Mouse (Mus musculus) telencephalon, adult 2 months (tissue): ENCODE data around the gene Cuedc1.
"Not testable (repeated sequence)": the region's sequence is repeated elsewhere in the genome, so short reads cannot be mapped to it uniquely, and the experiment has no call there.

Experiments used
- DNase-seq: peaks from one replicate; pipeline ENCODE4 v3.0.0-alpha.2; 2011; ENCODE audit warnings: low read depth, low spot score

The Cuedc1 gene

DNA sequence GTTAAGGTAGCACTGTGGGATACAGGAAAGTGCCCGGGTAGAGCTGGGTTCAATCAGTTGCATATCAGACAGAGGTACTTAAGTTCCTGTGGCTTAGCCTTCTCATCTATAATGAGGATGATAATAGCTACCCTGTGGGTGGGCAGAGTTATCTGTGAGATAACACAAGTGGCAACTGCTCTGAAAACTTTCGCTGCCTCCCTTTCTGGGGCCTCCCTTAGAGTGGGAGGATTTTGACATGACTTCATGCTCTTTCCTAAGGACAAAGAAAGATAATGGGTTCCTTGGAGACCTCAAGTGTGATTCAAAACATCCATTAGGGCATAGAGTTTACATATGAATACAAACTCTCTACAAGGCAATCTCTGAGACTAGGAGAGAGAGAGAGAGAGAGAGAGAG is 104.2 kb downstream of the Cuedc1 start:
- no peak for DNase-seq

DNA sequence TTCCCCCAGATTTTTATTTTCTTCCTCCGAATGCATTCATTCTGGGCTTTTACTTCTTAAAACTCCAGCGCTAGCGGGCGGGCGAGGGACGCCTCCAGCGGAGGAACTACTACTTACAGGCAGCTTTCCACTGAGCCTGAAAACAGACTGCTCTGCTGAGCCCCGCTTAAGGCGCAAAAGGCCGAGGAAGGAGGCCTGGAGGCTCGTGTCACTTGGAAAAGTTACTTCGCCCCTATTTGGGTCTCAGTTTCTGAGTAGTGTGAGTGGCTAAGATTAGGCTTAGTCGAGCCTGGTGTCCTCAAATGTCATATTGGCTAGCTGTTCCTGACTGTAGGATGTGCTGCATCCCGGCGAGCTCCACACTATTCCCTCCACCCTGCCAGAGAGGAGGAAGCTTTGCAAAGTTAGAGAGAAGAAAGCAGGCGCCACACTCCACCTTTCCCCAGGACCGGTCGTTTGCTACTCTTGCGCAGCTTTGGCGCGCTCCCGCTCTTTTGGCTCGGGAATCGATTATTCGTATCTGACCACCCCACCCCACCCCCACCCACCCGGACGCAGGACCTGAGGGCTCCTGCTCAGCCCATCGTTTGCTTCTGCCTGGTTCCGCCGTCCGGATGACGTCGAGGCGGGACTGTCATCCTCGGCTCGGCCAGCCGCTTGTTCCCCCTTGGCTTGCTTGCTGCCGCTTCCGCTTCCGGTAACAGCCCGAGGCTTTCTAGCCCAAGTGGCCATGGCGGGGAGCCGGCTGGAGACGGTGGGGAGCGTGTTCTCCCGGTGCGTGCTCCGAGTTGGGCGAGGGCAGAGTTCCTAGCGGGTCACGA is 106.1 kb downstream of the Cuedc1 start, which contains the start of gene Mrps23:
Mrps23 (plus strand) TSS at position 677 of the 821 bp plus-strand sequence.
- peak; percentile 94 for DNase-seq

DNA sequence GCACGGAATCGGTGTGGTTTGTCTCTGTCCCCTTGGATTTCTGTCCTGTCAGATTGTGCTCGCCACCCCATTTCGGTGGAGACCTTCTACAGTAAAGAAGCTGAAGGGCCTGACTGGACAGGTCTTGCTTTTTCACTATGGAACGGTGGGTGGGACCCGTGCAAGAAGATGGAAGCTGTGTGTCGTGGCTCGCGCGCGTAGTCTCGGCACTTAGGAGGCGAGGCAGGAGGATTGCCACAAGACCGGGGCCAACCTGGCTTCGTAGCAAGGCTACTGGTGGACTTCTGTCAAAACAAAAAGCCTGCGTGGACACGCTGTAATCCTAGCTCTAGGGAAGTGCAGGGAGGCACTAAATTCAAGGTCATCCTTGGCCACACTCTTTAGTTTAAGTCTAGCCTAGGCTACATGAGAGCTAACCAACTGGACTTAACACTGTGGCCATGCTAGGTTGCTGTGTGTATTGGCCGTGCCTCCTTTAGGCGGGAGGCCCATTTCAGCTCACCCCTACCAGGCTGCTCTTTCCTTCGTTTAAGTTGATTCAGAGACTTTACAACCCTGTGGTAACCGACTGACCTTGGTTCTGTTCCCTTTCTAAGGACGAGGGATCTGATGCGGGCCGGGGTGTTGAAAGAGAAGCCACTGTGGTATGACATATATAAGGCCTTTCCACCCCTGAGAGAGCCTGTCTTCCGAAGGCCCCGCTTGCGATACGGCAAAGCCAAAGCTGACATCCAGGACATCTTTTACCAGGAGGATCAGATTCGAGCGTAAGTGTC is 106.9 kb downstream of the Cuedc1 start:
- no peak for DNase-seq

DNA sequence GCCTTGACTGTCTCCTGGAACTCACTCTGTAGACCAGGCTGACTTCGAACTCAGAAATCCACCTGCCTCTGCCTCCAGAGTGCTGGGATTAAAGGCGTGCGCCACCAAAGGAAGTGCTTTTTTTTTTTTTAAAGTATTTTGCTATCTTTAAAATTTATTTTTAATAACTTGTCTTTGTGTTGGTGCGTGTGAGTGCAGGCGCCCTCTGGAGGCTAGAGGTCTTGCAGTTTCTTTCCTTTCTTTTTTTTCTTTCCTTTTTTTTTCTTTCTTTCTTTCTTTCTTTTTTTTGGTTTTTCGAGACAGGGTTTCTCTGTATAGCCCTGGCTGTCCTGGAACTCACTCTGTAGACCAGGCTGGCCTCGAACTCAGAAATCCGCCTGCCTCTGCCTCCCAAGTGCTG is 108.7 kb downstream of the Cuedc1 start:
- not testable (repeated sequence) for DNase-seq

DNA sequence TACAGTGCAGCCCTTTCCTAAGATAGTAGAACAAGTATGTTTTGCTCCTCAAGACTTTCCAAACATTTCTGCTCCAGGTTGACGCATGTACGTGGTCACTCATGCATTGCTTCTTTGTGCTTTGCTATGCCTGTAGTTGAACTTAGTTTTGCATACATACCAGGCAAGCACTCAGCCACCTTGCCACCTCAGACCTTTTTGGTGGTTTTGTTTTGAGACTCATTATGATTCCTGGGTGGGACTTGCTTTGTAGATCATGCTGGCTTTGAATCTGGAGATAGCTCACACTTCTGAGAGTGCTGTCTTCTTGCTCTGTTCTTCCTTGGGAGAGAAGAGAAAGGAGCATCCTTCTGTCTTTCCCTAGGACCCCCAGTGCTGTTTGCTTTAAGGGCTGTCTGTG is 109.8 kb downstream of the Cuedc1 start:
- DNase-seq: no peak

DNA sequence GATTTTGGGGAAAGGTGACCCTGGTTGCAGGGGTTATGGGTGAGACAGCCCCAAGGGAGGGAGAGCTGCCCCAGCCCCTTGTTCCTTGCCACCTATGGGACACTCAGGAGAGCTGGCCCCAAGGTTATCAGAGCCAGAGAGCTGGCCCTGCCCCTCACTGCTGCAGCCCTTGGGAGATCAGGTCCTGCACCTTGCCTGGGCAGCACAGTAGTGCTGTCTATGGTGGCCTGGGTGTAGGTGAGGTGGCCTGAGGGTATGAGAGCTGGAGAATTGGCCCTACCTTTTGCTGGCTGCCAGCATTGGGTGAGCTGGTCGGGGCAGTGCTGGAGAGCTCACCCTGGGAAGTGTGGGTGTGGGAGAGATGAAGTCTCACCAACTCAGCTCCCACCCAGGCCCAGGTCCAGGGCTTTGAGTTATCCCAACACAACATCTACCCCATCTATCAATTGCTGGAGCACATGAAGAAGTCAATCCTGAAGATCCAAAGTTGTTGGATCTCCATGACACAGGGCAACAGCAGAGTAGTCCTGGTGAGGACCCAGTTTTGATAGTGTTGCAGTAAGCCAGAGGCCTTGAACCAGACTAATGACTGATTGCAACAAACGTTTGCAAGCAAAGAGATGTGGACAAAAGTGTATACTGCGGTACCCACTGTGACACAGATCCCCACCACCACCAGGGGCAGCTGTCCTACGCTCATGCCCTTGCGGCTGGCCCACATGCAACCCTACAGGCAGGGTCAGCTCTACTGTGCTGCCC is 114.1 kb downstream of the Cuedc1 start:
- no peak for DNase-seq

DNA sequence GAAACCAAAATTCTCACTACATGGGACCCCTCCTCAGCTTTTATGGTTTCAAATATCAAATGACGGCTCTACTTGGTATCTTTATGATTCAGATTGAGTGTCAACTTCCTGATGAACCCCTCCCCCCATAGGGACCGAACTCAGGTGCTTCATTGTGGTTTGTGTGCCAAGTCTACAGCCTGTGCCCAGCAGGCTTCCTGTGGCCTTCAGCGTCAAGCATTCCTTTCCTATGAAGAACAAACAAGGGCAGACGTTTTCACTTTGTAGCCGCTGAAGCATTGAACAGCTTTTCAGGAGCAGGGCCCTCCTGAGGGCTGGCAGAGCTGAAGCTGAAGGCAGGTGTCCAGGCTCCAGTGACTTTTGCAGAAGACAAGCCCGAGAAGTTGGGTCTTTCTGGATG is 115.9 kb downstream of the Cuedc1 start:
- DNase-seq: no peak

DNA sequence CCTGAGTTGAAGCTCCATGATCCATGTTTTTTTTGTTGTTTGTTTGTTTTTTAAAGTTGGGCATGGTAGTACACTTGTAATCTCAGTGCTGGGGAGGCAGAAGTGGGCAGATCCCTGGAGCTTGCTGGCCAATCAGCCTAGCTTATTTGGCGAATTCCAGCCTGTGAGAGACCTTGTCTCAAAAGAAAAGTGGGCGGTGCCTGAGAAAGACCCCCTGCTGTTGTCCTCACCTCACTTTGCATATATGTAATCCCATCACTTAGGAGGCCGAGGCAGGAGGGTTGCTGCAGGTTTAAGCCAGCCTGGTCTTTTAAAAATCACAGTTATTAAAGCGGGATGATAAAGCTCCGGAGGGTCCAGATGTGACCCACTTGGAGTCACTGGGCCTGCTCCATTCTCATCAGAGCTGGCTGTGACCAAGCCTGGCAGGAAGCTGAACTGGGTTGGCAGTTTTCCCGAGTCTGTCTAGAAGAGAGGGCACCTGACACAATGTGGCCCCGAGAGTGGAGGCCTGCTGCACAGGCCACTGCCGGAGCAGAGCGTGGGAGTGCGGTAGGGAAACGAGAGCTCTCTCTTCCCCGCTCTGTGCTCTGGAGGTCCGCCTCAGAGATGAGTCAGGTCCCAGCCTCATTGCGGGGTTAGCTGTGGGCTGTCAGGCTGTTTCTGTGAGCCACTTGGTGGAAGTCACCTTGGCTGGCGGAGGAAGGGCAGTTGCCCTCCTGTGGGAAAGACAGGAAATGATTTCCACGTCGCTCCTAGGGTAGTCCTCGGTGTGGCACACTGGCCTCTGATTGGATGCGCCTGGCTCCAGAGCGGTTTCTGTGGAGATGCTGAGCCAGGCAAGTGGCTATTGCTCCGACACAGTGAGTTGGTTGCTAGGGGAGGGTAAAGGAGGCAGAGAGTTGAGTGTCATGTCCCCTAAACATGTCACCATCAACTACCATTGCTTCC is 117.3 kb downstream of the Cuedc1 start:
- peak; percentile 78 for DNase-seq

DNA sequence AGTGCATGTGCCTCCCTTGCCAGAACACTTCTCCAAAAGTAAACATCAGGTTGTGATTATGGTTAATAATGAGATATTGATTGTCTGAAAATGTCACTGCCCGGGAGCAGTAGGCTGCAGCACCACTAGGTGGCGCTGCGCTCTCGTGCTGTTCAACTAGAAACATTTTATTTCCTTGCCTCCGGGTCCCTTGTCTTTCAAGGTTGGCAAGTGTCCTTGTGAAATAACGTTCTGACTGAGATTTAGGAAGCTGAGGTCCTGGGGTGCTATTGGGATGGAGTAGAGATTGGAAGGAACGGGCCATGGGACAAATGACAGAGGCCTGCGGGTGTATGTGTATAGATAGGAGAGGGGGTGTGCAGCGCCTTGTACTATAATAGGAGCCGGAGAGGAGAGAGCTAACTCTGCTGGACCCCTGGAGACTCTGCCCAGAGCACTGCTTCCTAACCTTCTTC is 118.4 kb downstream of the Cuedc1 start:
- DNase-seq: peak; percentile 52

DNA sequence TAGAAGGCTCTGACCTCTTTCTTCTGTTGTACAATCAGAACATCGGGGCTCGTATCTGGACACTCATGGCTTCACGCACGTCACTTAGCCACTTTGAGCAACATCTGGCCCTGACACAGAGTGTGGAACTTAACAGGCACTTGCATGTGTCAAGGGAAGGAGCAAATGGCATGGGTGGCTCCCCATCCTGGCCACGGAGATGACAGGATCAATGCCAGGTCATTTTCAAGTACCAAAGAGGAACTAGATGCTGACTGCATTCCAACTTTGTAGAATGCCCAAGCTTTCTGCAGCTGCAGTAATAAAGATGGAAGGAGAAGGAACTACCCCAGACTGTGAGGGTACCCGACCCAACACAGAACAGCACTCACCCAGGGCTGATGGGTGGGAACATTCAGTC is 120.3 kb downstream of the Cuedc1 start:
- DNase-seq: no peak

DNA sequence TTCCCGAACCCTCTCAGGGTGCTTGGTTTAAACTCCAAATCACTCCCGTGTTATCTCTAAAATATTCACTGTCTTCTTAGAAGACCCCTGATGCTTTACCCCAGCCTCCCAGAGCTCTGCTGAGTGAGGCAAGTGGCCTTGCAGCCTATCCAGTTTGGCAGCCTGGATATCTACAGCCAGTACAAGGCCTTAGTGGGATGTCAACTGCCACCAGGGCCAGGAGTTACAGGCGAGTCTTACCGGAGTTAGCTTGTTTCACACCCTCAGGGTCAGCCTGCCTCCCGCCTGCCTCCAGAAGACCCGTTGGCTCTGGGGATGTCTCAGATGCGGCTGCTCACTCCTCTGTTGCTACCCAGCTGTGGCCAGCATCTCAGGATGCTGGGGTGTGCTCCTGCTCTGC is 120.7 kb downstream of the Cuedc1 start:
- no peak for DNase-seq

DNA sequence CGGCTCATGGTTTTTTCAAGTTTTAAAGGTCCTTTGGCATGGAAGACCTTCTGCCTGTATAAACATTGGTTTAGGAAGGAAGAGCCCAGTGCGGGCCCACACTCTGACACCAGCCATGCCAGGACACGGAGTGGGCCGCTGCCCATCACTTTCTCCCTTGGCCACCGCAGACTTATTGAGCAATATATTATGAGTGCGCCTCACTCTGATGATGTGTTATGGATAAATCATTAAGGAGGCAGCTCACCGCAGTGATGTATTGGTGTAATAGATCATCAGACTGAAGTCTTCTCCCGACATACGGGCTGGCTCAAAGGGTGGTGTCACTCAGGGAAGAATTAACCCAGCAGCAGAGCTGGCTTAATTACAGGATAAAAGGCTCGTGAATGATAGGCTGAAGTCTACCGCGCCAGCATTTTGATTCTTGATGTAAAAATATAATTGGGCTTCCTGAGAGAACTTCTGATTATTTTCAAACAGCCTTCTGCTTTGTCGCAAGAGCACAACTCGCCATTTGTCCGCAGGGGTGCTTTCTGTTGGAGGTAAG is 124.1 kb downstream of the Cuedc1 start:
- no peak for DNase-seq

DNA sequence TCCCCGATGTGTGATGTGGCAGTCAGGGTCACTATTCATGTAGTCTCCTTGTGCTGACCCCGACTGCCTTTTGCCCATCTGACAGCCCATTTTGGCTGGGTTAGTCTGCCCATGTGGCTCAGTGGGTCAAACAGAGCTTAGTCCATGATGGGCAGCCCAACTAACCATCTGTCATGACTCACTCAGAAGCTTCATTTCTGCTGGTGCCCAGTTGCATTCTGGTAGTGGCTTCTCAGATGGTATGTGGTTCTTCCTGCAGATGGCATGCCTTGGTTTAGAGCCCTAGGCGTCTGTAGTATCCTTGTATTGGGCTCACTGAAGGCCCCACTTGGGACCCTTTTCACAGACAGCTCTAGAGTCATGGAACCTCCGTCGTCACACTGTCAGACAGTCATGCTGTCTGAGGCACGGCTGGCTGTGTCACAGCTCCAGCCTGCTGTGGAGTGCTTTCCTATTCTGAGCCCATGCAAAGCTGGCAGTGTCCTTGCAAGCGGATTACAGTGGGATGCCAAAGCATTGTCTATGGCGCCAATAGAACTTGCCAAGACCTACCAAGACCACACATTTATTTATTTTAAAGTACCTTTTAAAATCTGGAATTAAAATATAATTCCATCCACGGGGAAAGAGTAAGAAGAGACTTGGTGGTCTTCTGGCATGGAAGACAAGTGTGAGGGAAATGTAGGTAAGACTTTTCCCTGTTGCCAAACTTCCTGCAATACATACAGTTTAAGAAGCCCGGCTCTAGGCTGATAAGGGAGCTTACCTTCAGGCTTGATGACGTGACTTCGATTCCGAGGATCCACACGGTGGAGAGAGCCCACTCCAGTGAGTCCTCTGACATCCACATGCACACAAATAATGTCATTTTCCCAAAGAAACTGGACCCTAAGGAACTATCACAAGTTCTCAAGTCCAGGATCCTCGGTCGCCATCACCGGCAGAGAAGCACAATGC is 129.4 kb downstream of the Cuedc1 start:
- DNase-seq: no peak

DNA sequence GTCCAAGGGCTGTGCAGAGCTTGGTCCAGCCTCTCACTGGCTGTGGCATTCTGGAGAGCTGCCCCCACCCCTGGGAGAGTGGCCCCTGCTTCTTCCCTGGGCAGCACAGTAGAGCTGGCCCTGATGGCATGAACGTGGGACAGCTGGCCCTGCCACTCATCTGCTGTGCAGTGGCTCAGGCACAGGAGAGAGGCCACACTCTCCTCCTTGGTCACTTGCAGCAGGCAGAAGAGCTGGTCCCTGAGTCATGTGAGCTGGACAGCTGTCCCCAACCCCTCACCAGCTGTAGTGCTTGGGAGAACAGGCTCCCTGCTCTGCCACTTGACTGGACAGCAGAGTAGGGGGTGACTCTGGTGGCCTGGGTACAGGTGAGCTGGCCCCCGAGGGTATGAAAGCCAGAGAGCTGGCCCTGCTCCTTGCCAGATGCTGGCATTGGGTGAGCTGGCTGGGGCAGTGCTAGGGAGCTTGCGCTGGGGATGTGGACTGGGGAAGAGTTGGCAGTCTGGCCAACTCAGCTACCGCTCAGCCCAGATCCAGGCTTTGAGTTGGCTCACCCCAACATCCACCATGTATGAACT is 133.4 kb downstream of the Cuedc1 start:
- no peak for DNase-seq

DNA sequence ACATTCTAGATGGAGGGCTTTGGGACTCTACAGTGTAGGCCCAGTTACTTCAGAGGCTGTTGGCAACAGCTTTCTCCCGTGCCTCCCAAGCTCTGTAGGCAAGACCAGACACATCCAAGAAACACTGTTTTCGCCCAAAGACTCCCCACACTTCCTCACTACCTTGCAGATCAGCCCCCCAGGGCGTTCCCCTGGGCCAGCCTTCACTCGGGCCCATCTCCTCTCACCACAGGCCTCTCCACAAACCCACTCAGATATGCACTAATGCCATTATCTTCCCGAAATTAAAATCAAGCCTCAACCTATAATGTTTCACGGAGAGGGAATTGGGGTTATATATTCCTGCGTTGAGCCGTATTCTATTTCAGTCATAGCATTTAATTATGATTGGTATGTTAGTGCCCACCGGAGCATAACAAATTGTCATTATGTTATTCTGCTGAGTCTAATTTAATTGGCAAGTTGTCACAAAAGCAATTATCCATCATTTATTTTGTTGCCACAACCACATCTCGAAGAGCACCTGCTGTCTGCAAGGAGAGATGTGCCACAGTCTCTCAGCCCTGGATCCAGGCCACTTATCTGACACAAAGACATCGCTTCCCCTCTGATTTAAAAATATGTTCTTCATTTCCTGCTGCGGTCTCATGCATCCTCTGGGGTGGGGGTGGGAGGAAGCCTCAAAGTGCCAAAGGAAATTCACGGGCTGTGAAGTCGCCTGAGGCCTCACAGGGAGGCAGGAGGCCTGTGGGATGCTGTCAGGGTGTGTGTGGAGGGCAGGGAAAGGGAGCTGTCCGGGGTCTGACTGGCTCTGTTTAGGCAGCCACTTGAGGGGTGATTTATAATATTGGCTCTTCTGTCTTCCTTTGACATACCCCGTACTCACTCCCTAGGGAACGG is 135.9 kb downstream of the Cuedc1 start:
- DNase-seq: no peak

DNA sequence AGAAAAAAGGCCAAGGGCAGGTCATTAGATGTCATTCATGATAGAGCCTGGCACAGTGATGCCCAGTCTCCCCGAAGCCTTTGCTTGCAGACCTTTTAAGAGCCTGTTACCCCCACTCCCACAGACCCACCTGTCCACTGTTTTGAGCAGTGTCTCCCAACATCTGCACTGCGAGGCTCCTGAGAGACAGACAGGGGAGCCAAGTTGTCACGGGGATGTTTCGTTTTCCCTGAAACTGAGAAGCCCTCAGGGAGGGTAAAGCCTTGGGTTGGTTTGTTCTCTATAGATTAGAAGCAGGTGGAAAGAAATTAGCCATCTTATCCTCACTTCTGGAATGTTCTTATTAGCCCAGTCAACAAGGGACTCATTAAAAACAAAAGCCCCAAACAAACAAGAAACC is 136.9 kb downstream of the Cuedc1 start:
- DNase-seq: no peak

DNA sequence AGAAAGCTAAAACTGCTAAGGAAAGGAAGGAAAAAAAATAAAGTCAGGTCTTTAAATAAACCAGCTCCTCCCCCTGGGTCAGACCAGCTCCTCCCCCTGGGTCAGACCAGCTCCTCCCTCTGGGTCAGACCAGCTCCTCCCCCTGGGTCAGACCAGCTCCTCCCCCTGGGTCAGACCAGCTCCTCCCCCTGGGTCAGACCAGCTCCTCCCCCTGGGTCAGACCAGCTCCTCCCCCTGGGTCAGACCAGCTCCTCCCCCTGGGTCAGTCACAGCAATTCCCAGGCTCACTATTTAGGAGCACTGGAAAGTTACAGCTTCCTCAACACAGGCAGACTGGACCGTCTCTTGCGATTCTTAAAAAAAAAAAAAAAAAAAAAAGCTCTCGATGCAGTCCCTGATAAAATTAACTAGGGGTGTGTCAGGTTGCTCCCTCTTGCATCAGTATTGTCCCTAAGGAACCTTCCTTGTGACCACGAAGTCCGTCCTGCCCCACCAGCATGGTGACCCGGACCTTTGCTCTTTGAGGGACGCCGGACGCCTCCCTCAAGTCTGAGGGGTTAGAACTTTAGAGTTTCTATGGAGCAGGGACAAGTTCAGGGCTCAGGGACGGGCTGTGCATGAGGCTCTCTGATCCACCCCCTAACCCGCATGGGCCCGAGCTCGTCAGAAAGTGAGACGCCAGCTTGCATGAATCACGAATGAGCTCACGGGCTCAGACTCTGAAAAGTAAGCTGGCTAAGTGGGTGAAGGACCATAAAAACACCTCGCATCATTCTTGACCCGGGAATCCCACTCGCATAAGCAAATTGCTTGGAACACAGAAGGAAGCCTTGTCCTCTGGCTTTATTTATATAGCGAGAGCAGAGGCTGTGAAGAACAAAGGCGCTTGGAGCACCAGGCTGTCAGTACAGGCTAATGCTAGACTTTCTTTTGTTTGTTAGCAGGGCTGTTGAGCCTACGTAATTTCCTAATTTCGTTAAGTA is 137.7 kb downstream of the Cuedc1 start:
- DNase-seq: no peak
